Mouse (Mus musculus) forebrain, embryonic 10.5 days (tissue): ENCODE measurements around the gene Zfp42. TPM values are rescaled to one million over a fixed set of nuclear protein-coding genes. Genes with fewer than 3 reads are reported as not detected.

Experiments
- polyA plus RNA-seq: library from polyadenylated mRNA; unstranded; fragments of >200 nt; fragmentation: Nextera tagmentation; extraction: Ambion mirVana; gene quantifications from 2 replicates; pipeline ENCODE4 v1.2.1, GENCODE M21; 2016

The Zfp42 gene
- polyA plus RNA-seq, 1 experiment from 2014 or later = not detected

Other genes starting within 250 kb of the Zfp42 start
- gene Triml1, start 165.5 kb downstream of the Zfp42 start, polyA plus RNA-seq = not detected in 2 replicates
- gene Triml2, start 126.4 kb downstream of the Zfp42 start, polyA plus RNA-seq = not detected in 2 replicates
- not detected in 2 replicates for gene Adam26b, start 221.1 kb upstream of the Zfp42 start, polyA plus RNA-seq